Mouse (Mus musculus) megakaryocyte-erythroid progenitor cell, adult 5-6 weeks (primary cell): ENCODE measurements around the gene Ccrl2. TPM values are rescaled to one million over a fixed set of nuclear protein-coding genes. Genes with fewer than 3 reads are reported as not detected.

ENCODE experiments used
- ATAC-seq: replicated peaks from 2 replicates; pipeline ENCODE4 v1.8.0; 2016; ENCODE audit warnings: mild to moderate bottlenecking, inconsistent platforms; ENCODE audit not compliant: severe bottlenecking, poor library complexity, low FRiP score, low TSS enrichment
- total RNA-seq, 2 experiments: library from RNA; stranded (forward) in 1 of 2; stranded (reverse) in 1 of 2; fragments of 200-1000, 215-1000 nt in 1 of 2; fragments of >200 nt in 1 of 2; fragmentation: Nextera tagmentation in 1 of 2; gene quantifications; 2 replicates each; pipeline ENCODE4 v1.2.3; 2014 to 2017

Gene Ccrl2
- total RNA-seq, 2 experiments from 2014 or later = 1.8 to 3.1 TPM

DNA sequence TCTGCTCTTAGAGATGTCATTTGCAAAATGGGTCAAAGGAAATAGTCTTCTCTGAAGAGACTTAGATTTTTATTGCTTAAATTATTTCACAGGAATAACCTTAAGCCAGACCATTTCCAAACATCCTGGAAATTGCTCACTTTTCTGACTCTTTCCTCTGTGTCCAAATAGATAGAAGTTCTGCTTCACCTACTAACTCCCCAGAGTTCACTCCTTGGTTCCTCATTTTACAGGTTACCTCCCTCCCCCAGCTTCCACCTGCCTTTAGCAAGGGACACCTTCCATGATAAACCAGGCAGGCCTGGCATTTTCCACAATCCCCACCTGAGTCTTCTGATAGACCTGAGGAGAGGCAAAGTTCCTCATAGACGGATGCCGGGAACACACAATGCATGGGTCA is 50.8 kb downstream of the Ccrl2 start:
- ATAC-seq = no peak

Other genes starting within 250 kb of the Ccrl2 start
- not detected in 2 replicates for gene Prss44, start 243.5 kb downstream of the Ccrl2 start, total RNA-seq (2014; fragmentation: Nextera tagmentation)
- gene Prss44, start 243.5 kb downstream of the Ccrl2 start, total RNA-seq (2017) = not detected in 2 replicates
- gene Prss43, start 230.8 kb downstream of the Ccrl2 start, total RNA-seq (2014; fragmentation: Nextera tagmentation) = not detected in 2 replicates
- not detected in 2 replicates for gene Prss43, start 230.8 kb downstream of the Ccrl2 start, total RNA-seq (2017)
- not detected in 2 replicates for gene Prss45, start 222.9 kb downstream of the Ccrl2 start, total RNA-seq (2014; fragmentation: Nextera tagmentation)
- not detected in 2 replicates for gene Prss45, start 222.9 kb downstream of the Ccrl2 start, total RNA-seq (2017)
- gene Prss46, start 213.0 kb downstream of the Ccrl2 start, total RNA-seq (2014; fragmentation: Nextera tagmentation) = not detected in 2 replicates
- gene Prss46, start 213.0 kb downstream of the Ccrl2 start, total RNA-seq (2017) = not detected in 2 replicates
- 37.4 and 42.3 TPM in 2 replicates for gene Prss50, start 199.6 kb downstream of the Ccrl2 start, total RNA-seq (2014; fragmentation: Nextera tagmentation)
- gene Prss50, start 199.6 kb downstream of the Ccrl2 start, total RNA-seq (2017) = 16.5 and 28.2 TPM in 2 replicates
- gene Als2cl, start 177.6 kb downstream of the Ccrl2 start, total RNA-seq (2014; fragmentation: Nextera tagmentation) = 3.7 TPM in 1 of 2 replicates, not detected in the other
- gene Als2cl, start 177.6 kb downstream of the Ccrl2 start, total RNA-seq (2017) = 0.66 and 1.0 TPM in 2 replicates
- 0.94 TPM in 1 of 2 replicates, not detected in the other for gene Tmie, start 177.4 kb downstream of the Ccrl2 start, total RNA-seq (2014; fragmentation: Nextera tagmentation)
- 0.88 TPM in 1 of 2 replicates, not detected in the other for gene Tmie, start 177.4 kb downstream of the Ccrl2 start, total RNA-seq (2017)
- not detected in 2 replicates for gene Fam240a, start 140.7 kb downstream of the Ccrl2 start, total RNA-seq (2014; fragmentation: Nextera tagmentation)
- gene Fam240a, start 140.7 kb downstream of the Ccrl2 start, total RNA-seq (2017) = not detected in 2 replicates
- gene Tdgf1, start 111.4 kb downstream of the Ccrl2 start, total RNA-seq (2014; fragmentation: Nextera tagmentation) = not detected in 2 replicates
- gene Tdgf1, start 111.4 kb downstream of the Ccrl2 start, total RNA-seq (2017) = not detected in 2 replicates
- gene Lrrc2, start 106.0 kb downstream of the Ccrl2 start, total RNA-seq (2014; fragmentation: Nextera tagmentation) = 1.2 TPM in 1 of 2 replicates, not detected in the other
- 0.72 TPM in 1 of 2 replicates, not detected in the other for gene Lrrc2, start 106.0 kb downstream of the Ccrl2 start, total RNA-seq (2017)
- gene Rtp3, start 66.9 kb downstream of the Ccrl2 start, total RNA-seq (2014; fragmentation: Nextera tagmentation) = not detected in 2 replicates
- not detected in 2 replicates for gene Rtp3, start 66.9 kb downstream of the Ccrl2 start, total RNA-seq (2017)
- gene Ltf, start 38.2 kb downstream of the Ccrl2 start, total RNA-seq (2014; fragmentation: Nextera tagmentation) = 126 TPM in 1 of 2 replicates, not detected in the other
- gene Ltf, start 38.2 kb downstream of the Ccrl2 start, total RNA-seq (2017) = 5.8 and 33.5 TPM in 2 replicates
- 15.9 and 31.8 TPM in 2 replicates for gene Lrrfip2, start 60.1 kb upstream of the Ccrl2 start, total RNA-seq (2014; fragmentation: Nextera tagmentation)
- 54.7 and 56.0 TPM in 2 replicates for gene Lrrfip2, start 60.1 kb upstream of the Ccrl2 start, total RNA-seq (2017)
- gene Mlh1, start 214.3 kb upstream of the Ccrl2 start, total RNA-seq (2014; fragmentation: Nextera tagmentation) = 47.2 and 69.4 TPM in 2 replicates
- 41.0 and 68.5 TPM in 2 replicates for gene Mlh1, start 214.3 kb upstream of the Ccrl2 start, total RNA-seq (2017)
- 15.9 and 16.7 TPM in 2 replicates for gene Epm2aip1, start 214.4 kb upstream of the Ccrl2 start, total RNA-seq (2014; fragmentation: Nextera tagmentation)
- 11.2 and 18.6 TPM in 2 replicates for gene Epm2aip1, start 214.4 kb upstream of the Ccrl2 start, total RNA-seq (2017)